Mouse (Mus musculus): ENCODE data around the gene Rfng. TPM values are rescaled to one million over a fixed set of nuclear protein-coding genes. Genes with fewer than 3 reads are reported as not detected.
"Not testable (repeated sequence)": the region's sequence is repeated elsewhere in the genome, so short reads cannot be mapped to it uniquely, and the experiment has no call there.

Rfng gene
- polyA plus RNA-seq, 2 experiments from 2014 or later: 3.5 to 4.9 TPM

GRCm38 (mm10) chr11:120808010-120808409 is 24.0 kb upstream of the Rfng start:
- ATAC-seq: no peak

- no peak for ATAC-seq
Observed at GRCm38 (mm10) chr11:120805375-120806298, 21.6 kb upstream of the Rfng start.

- ATAC-seq: no peak
Observed at GRCm38 (mm10) chr11:120804769-120805168, 20.8 kb upstream of the Rfng start.

- no peak for ATAC-seq
Observed at GRCm38 (mm10) chr11:120804274-120804673, 20.3 kb upstream of the Rfng start.

GRCm38 (mm10) chr11:120800061-120800904 is 16.3 kb upstream of the Rfng start:
- peak; percentile 52 for ATAC-seq

GRCm38 (mm10) chr11:120799316-120799890 is 15.4 kb upstream of the Rfng start:
- no peak for ATAC-seq

- no peak for ATAC-seq
Observed at GRCm38 (mm10) chr11:120798244-120798643, 14.2 kb upstream of the Rfng start.

GRCm38 (mm10) chr11:120796614-120796946 is 12.6 kb upstream of the Rfng start:
- ATAC-seq: no peak

GRCm38 (mm10) chr11:120795756-120796613 is 12.0 kb upstream of the Rfng start, which contains the start of gene Dus1l:
Dus1l (minus strand) TSS chr11:120796403.
- ATAC-seq: peak; percentile 85

- ATAC-seq: no peak
Observed at GRCm38 (mm10) chr11:120792652-120793051, 8.6 kb upstream of the Rfng start.

GRCm38 (mm10) chr11:120789810-120790209 is 5.8 kb upstream of the Rfng start:
- ATAC-seq: no peak

GRCm38 (mm10) chr11:120789355-120789754 is 5.3 kb upstream of the Rfng start:
- ATAC-seq: no peak

- not testable (repeated sequence) for ATAC-seq
Observed at GRCm38 (mm10) chr11:120788460-120788859, 4.5 kb upstream of the Rfng start.

GRCm38 (mm10) chr11:120785145-120785544 is 1.1 kb upstream of the Rfng start:
- no peak for ATAC-seq

- no peak for ATAC-seq
Observed at GRCm38 (mm10) chr11:120783426-120784063, 462 bp downstream of the Rfng start.

- ATAC-seq: not testable (repeated sequence)
Observed at GRCm38 (mm10) chr11:120781361-120781760, 2.6 kb downstream of the Rfng start.

- no peak for ATAC-seq
Observed at GRCm38 (mm10) chr11:120779876-120780275, 4.1 kb downstream of the Rfng start.

GRCm38 (mm10) chr11:120777123-120777522 is 6.9 kb downstream of the Rfng start:
- ATAC-seq: no peak

GRCm38 (mm10) chr11:120775774-120776469 is 8.1 kb downstream of the Rfng start:
- ATAC-seq: peak; percentile 98

GRCm38 (mm10) chr11:120773463-120774190 is 10.4 kb downstream of the Rfng start:
- ATAC-seq: no peak
